Mouse (Mus musculus) NIH3T3 (cell line): ENCODE measurements at regions not wholly inside any gene's neighbourhood (a gene's known extent, or its start where the extent isn't known, plus 50 kb on each side); places are given as distances from the start of the nearest gene placed in this dataset.

ENCODE experiments used
- DNase-seq: peaks from one replicate; pipeline ENCODE4 v3.0.0-alpha.2; 2012; ENCODE audit warnings: low read depth

DNA sequence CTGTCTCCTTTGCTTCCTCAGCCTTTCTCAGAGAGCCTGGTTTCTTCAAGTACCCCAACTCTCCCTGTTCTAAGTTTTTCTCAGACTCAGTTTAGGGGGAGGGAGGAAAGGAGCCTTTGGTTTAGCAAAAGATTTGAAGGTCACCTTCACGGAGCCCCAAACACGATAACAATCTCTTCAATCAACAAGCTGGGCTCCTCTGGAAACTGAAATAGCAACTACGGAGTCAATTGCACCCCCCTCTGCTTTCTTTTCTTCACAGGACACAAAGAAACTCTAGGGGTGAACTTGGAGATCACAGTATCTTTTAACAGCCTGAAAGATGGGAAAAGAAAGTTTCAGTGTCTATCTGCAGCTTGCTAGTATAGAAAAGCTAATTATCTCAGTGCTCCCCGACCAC lies 151.4 kb upstream of the 1700012A03Rik start:
- no peak for DNase-seq

DNA sequence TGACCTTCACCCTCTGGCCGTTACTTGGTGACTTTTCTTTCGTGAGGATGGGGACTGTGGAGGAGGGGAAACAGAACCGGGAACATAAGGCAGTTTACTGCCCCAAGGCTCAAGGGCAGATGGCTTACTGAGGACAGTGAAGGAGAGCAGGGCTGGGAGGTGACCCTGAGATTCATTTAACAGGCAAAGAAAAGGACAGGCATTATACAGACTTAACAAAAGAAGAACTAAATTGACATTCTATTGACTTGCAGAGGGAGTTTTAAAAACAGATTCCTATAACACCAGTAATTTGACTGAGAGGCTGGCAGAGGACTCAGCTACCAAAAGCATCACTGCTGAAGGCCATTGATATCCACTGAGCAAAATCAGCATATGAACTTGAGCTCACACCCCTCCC lies 153.0 kb upstream of the 1700012A03Rik start:
- DNase-seq, result no peak

- no peak for DNase-seq
These were observed 154.2 kb upstream of the 1700012A03Rik start for GRCm38 (mm10) chr6:31895835-31896234.

DNA sequence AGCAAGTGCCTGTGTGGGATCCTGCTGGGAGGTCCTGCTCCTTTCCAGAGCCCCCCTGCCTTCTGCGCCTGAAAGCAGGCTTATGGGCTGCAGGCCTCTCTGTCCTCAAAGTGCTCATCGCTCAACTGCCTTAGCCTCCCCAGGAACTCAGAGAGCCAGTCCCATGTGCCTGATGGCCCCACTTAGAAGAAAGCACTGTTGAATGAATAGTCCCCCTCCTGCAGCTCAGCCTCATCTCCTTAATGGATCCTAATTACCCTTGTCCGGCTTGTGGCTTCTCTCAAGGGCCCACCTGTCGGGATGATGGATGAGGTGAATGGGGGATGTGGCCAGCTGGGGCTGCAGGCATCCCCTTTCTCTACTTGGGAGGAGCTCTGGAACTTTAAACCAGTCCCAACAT lies 163.1 kb upstream of the 1700012A03Rik start:
- no peak for DNase-seq

DNA sequence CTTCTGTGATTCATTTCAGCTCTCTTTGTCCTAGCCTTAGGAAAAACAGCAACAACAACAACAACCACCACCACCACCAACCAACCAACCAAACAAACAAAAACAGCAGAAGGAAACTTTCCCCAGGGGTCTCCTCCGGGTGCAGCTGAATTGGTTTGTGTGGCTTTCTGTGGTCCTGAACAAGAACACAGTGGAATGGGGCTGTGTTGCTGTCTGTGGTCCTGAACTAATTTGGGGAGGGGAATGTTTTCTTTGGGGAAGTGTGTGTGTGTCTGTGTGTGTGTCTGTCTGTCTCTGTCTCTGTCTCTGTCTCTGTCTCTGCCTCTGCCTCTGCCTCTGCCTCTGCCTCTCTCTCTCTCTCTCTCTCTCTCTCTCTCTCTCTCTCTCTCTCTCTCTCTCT lies 164.8 kb upstream of the 1700012A03Rik start:
- DNase-seq, result peak; percentile 34

- DNase-seq, result peak; percentile 83
These were observed 166.3 kb upstream of the 1700012A03Rik start for GRCm38 (mm10) chr6:31883726-31884125.

DNA sequence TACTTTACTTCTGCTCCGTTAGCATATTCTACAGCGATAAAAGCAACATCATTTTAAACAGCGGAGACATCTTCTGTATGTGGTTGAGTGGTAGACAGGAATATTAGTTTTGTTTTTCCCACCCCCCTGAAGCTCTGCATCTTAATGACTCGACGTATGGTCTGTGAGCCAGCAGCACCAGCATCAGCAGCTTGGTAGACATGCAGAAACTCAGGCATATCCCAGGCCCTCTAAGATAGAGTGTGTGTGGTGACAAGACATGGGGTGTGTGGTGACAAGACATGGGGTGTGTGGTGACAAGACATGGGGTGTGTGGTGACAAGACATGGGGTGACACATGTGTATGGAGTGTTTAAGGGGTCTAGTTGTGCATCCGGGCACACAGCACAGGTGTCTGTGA lies 175.4 kb upstream of the 1700012A03Rik start:
- no peak for DNase-seq

GRCm38 (mm10) chr6:31873911-31874310 lies 176.1 kb upstream of the 1700012A03Rik start:
- DNase-seq, result no peak

GRCm38 (mm10) chr6:31871766-31872165 lies 178.3 kb upstream of the 1700012A03Rik start:
- DNase-seq, result no peak

GRCm38 (mm10) chr6:31861996-31862395 lies 188.1 kb upstream of the 1700012A03Rik start:
- no peak for DNase-seq

DNA sequence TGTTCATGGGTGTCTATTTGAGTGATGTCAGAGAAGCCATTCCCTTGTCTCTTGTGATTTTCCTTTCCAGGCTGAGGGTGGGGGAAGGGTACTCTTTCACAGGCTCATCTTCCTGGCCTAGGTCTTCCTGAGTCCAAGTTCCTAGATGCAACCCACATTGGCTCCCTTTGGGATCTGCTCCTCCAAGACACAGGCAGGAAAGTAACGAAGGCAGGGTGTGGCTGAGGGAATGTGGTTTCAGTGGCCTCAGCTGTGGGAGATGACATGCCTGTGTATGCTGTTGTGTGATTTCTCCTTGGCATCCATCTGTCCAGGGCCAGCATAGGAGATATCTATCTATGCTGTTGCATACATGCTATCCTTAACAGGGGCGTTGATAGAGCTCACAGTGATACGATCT lies 190.4 kb upstream of the 1700012A03Rik start:
- no peak for DNase-seq

DNA sequence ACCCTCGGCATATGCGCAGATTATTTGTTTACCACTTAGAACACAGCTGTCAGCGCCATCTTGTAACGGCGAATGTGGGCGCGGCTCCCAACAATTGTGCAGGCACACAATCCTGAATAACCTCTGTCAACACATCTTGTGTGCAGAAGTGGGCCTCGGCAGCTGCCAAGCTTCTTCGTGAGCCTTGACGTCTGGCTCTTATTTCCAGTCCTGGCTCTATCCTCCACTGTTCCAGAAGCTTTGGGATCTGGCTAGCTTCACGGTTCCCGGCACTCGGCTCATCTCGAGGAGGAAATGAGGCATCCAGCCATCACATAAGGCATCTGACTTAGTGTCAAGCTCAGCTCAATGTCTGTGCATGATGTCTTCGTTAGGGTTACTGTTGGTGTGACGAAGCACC lies 195.8 kb upstream of the 1700012A03Rik start:
- DNase-seq, result no peak

DNA sequence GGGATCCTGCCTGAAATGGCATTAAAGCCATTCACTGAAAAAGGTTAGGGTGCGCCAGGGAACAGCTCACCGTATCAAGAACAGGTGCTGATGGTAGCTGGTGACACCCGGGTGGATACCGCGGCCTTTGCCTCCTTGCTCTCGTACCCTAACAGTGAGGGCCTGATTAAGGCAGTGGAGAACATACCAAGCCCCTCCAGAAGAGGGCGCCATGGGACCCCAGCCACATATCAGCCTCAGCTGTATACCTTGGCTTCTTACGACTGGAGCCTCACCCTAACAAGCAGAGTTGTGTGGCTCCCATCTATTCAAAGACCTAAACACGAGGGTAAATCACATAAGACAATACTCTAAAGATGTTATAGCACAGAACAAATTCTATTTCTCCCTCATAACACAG lies 203.7 kb upstream of the 1700012A03Rik start:
- no peak for DNase-seq

- DNase-seq, result no peak
These were observed 204.4 kb upstream of the 1700012A03Rik start for GRCm38 (mm10) chr6:31845671-31846070.

GRCm38 (mm10) chr6:31840621-31841020 lies 209.4 kb upstream of the 1700012A03Rik start:
- DNase-seq, result peak; percentile 8

- DNase-seq, result peak; percentile 43
These were observed 211.5 kb upstream of the 1700012A03Rik start for GRCm38 (mm10) chr6:31838588-31838987.

- DNase-seq, result no peak
These were observed 214.3 kb upstream of the 1700012A03Rik start for GRCm38 (mm10) chr6:31835795-31836194.

- DNase-seq, result no peak
These were observed 215.5 kb upstream of the 1700012A03Rik start for GRCm38 (mm10) chr6:31834503-31834902.

- no peak for DNase-seq
These were observed 219.4 kb upstream of the 1700012A03Rik start for GRCm38 (mm10) chr6:31830610-31831009.

- no peak for DNase-seq
These were observed 226.4 kb upstream of the 1700012A03Rik start for GRCm38 (mm10) chr6:31823616-31824015.

GRCm38 (mm10) chr6:31822186-31823085 lies 227.6 kb upstream of the 1700012A03Rik start:
- no peak for DNase-seq

DNA sequence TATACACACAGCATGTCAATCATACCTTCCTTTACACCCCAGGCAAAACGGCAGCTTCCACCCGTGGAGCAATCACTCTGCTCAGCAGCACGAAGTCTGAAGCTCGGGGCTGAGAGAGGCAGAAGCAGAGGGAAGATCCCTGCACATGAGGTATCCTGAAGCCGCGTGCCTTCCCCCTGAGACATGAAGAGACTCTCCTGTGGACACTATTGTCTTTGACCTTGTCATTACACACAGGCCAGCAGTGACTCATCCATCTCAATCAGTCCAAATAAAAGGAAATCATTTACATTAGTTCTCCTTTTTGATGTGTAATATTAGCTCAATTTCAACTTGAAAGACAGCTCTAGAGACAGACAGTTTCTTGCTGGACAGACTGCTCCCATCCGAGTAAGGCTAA lies 228.4 kb upstream of the 1700012A03Rik start:
- no peak for DNase-seq

DNA sequence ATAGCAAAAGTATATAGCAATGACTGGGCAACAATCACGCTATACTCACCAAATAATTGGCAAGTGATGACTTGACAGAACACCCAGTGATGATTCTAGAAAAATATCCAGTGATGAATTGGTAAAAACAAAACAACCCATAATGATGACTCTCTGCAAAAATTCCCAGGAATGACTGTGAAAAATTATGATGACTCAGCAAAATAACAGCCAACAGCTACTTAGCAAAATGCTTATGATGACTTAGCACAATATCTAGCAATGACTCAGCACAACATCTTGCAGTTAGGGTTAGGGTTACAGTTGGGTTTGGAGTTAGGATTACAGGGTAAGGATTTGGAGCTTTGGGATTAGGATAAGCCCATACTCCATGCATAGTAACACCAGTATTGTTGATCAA lies 232.4 kb upstream of the 1700012A03Rik start:
- peak; percentile 4 for DNase-seq

DNA sequence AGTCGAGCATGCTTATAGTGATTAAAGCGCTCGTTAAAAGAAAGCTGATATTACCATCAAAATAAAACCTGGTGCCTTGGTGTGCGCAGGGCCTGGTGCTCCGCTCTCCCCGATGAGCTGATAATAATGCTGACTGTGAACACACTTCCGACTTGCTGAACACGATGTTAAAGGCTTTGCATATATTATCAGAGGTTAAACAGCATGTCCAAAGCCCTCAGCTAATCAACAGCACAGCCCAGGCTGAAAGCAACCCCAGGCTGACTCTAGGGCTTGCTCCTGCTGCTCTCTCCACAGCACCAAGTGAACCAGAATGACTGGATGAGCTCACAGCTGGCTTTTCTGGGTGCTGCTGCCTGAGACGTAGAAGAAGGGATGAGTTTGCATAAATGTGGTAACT lies 238.2 kb upstream of the 1700012A03Rik start:
- no peak for DNase-seq
